Mouse (Mus musculus) ES-Bruce4 (cell line): ENCODE results near the gene Timeless. TPM values are rescaled to one million over a fixed set of nuclear protein-coding genes. Genes with fewer than 3 reads are reported as not detected.

ENCODE experiments used
- H3K27ac ChIP-seq: 2 replicates; pipeline ENCODE4 v1.5.1; 2012; ENCODE audit warnings: low read length, inconsistent platforms; ENCODE audit not compliant: insufficient read depth
- H3K27me3 ChIP-seq: 2 replicates; pipeline ENCODE4 v1.6.1; 2012; ENCODE audit warnings: mild to moderate bottlenecking, low read length, inconsistent platforms; ENCODE audit not compliant: control insufficient read depth, poor library complexity, insufficient read depth, severe bottlenecking
- H3K36me3 ChIP-seq: 2 replicates; pipeline ENCODE4 v1.6.1; 2012; ENCODE audit warnings: inconsistent platforms, mild to moderate bottlenecking, low read length, moderate library complexity; ENCODE audit not compliant: control insufficient read depth, poor library complexity, insufficient read depth, severe bottlenecking
- H3K4me1 ChIP-seq: one replicate; pipeline ENCODE4 v1.8.1; 2011; ENCODE audit warnings: low read length; ENCODE audit not compliant: control insufficient read depth, insufficient read depth
- H3K4me3 ChIP-seq: 2 replicates; pipeline ENCODE4 v1.5.1; 2011; ENCODE audit warnings: low read depth, mild to moderate bottlenecking, low read length
- H3K9ac ChIP-seq: 2 replicates; pipeline ENCODE4 v1.6.1; 2012; ENCODE audit warnings: low read depth, mild to moderate bottlenecking, inconsistent platforms; ENCODE audit not compliant: poor library complexity, severe bottlenecking
- H3K9me3 ChIP-seq: replicated peaks from 2 replicates; pipeline ENCODE4 v1.6.1; 2012; ENCODE audit warnings: mild to moderate bottlenecking, low read length, inconsistent platforms; ENCODE audit not compliant: control insufficient read depth, poor library complexity, insufficient read depth, severe bottlenecking
- CTCF ChIP-seq: IDR thresholded peaks from one replicate; pipeline ENCODE4 v1.8.1; 2011; ENCODE audit warnings: low read depth, low read length
- EP300 ChIP-seq: IDR thresholded peaks from 2 replicates; pipeline ENCODE4 v1.6.1; 2011; ENCODE audit warnings: low read depth, low read length; ENCODE audit not compliant: insufficient read depth
- POLR2A ChIP-seq: IDR thresholded peaks from one replicate; pipeline ENCODE4 v1.8.1; 2011; ENCODE audit warnings: low read length; ENCODE audit not compliant: insufficient read depth
- polyA plus RNA-seq: library from polyadenylated mRNA; stranded (reverse); fragments of >200 nt; gene quantifications from 2 replicates; pipeline ENCODE4 v1.2.4, GENCODE M21; 2011; ENCODE audit warnings: low read depth; ENCODE audit not compliant: missing spikeins, insufficient read depth, insufficient read length

The Timeless gene
- polyA plus RNA-seq, 1 experiment: 64.1 TPM

- Histone ChIP-seq H3K4me1 (no peaks in the 10 kb centered on the region), H3K27me3 (no peaks in the 10 kb centered on the region), H3K36me3 (peaks cover 18% of the 10 kb centered on the region), H3K9ac (no peak overlapping the region; the same call in 1 of the 2 replicates), H3K9me3 (no peaks in the 10 kb centered on the region), H3K4me3 (no peak overlapping the region), H3K27ac (no peak overlapping the region)
- no peak for TF ChIP-seq POLR2A
- no peak for TF ChIP-seq CTCF
- no peak for TF ChIP-seq EP300
Measured at GRCm38 (mm10) chr10:128204941-128205340, 26.9 kb upstream of the Timeless start.

- Histone ChIP-seq H3K9me3 (no peaks in the 10 kb centered on the region), H3K36me3 (peaks cover 18% of the 10 kb centered on the region)
- TF ChIP-seq POLR2A: no peak
- TF ChIP-seq CTCF: no peak
- TF ChIP-seq EP300: no peak
Measured at GRCm38 (mm10) chr10:128208326-128208725, 23.5 kb upstream of the Timeless start.

GRCm38 (mm10) chr10:128209311-128210009 lies 22.4 kb upstream of the Timeless start:
- no peak overlapping the region for H3K4me3 ChIP-seq
- H3K9ac ChIP-seq: no peak overlapping the region
- TF ChIP-seq EP300 (no peak), POLR2A (no peak), CTCF (no peak)
- no peak overlapping the region for H3K27ac ChIP-seq
- H3K36me3 ChIP-seq: peaks cover 18% of the 10 kb centered on the region
- no peaks in the 10 kb centered on the region for H3K27me3 ChIP-seq
- no peaks in the 10 kb centered on the region for H3K9me3 ChIP-seq
- no peaks in the 10 kb centered on the region for H3K4me1 ChIP-seq

More at GRCm38 (mm10) chr10:128208326-128208725, 23.5 kb upstream of the Timeless start:
- Histone ChIP-seq H3K27ac (no peak overlapping the region), H3K9ac (no peak overlapping the region), H3K27me3 (no peaks in the 10 kb centered on the region), H3K4me3 (no peak overlapping the region), H3K4me1 (no peaks in the 10 kb centered on the region)

GRCm38 (mm10) chr10:128210131-128210530 lies 21.7 kb upstream of the Timeless start:
- TF ChIP-seq POLR2A: no peak
- no peak for TF ChIP-seq EP300
- TF ChIP-seq CTCF: no peak
- H3K9ac ChIP-seq: 0 out of 2 replicates have a peak overlapping the region, but pooled peaks have one; percentile 86
- H3K4me1 ChIP-seq: no peaks in the 10 kb centered on the region
- H3K36me3 ChIP-seq: peaks cover 18% of the 10 kb centered on the region
- H3K9me3 ChIP-seq: no peaks in the 10 kb centered on the region
- no peak overlapping the region for H3K27ac ChIP-seq
- no peaks in the 10 kb centered on the region for H3K27me3 ChIP-seq
- no peak overlapping the region for H3K4me3 ChIP-seq

- no peaks in the 10 kb centered on the region for H3K27me3 ChIP-seq
- H3K4me1 ChIP-seq: no peaks in the 10 kb centered on the region
- TF ChIP-seq EP300 (no peak), CTCF (no peak), POLR2A (no peak)
- peaks cover 18% of the 10 kb centered on the region for H3K36me3 ChIP-seq
- H3K27ac ChIP-seq: peak overlapping the region; percentile 5; the same call in 1 of the 2 replicates
- peak overlapping the region; percentile 86 for H3K9ac ChIP-seq
- H3K4me3 ChIP-seq: peak overlapping the region; percentile 75
- no peaks in the 10 kb centered on the region for H3K9me3 ChIP-seq
Measured at GRCm38 (mm10) chr10:128210954-128211353, 20.9 kb upstream of the Timeless start.

- H3K27ac ChIP-seq: peak within 1 kb of the TSS; percentile 64
Measured at GRCm38 (mm10) chr10:128211390-128212108, 20.3 kb upstream of the Timeless start, which contains the start of gene Spryd4. Gene Spryd4, minus strand, starts transcription at chr10:128211807.

More at GRCm38 (mm10) chr10:128211390-128212108, 20.3 kb upstream of the Timeless start, which contains the start of gene Spryd4:
- Histone ChIP-seq H3K4me1 (no peaks in the 10 kb centered on the region), H3K9me3 (no peaks in the 10 kb centered on the region), H3K9ac (peak within 1 kb of the TSS; percentile 86), H3K27me3 (no peaks in the 10 kb centered on the region), H3K4me3 (peak within 1 kb of the TSS; percentile 75), H3K36me3 (peaks cover 18% of the 10 kb centered on the region)
- peak; percentile 2 for TF ChIP-seq CTCF
- TF ChIP-seq POLR2A: peak; percentile 53
- TF ChIP-seq EP300: 0 out of 2 replicates have a peak, but pooled peaks have one; percentile 37
